Mouse (Mus musculus) CD4-positive, CD25-positive, alpha-beta regulatory T cell, adult 4 months (primary cell): ENCODE results near the gene Ap2b1. TPM values are rescaled to one million over a fixed set of nuclear protein-coding genes. Genes with fewer than 3 reads are reported as not detected.

Experiments used
- ATAC-seq: one replicate; pipeline ENCODE4 v1.8.0; 2017
- polyA plus RNA-seq, 2 experiments: library from polyadenylated mRNA; unstranded; fragments of 100-300 nt; shearing (Covaris generic); gene quantifications; one replicate each; pipeline ENCODE4 v1.2.1; 2017

The Ap2b1 gene
- polyA plus RNA-seq, 2 experiments from 2014 or later: 52.3 to 63.9 TPM

DNA sequence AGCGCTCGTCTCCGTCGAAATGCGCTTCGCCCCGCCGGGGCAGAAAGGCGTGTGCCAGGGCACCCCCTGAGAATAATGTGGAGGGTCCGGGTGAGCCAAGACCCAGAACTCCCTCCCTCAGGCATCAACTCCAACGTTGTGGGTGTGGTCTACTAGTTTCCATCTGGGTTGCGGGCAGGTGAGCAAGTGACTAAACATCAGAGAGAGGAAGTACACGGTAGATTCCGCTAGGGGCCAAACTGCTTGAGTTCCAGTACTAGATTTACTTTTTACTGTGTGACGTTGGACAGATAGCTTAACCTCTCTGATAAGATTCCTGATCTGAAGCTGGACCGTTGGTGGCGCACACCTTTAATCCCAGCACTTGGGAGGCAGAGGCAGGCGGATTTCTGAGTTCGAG is 146.2 kb downstream of the Ap2b1 start:
- ATAC-seq: peak; percentile 25

GRCm38 (mm10) chr11:83447612-83448011 is 148.8 kb downstream of the Ap2b1 start:
- no peak for ATAC-seq

- no peak for ATAC-seq
These were observed 149.4 kb downstream of the Ap2b1 start for GRCm38 (mm10) chr11:83448021-83448926.

- no peak for ATAC-seq
These were observed 150.1 kb downstream of the Ap2b1 start for GRCm38 (mm10) chr11:83448927-83449236.

- no peak for ATAC-seq
These were observed 150.5 kb downstream of the Ap2b1 start for GRCm38 (mm10) chr11:83449298-83449697.

DNA sequence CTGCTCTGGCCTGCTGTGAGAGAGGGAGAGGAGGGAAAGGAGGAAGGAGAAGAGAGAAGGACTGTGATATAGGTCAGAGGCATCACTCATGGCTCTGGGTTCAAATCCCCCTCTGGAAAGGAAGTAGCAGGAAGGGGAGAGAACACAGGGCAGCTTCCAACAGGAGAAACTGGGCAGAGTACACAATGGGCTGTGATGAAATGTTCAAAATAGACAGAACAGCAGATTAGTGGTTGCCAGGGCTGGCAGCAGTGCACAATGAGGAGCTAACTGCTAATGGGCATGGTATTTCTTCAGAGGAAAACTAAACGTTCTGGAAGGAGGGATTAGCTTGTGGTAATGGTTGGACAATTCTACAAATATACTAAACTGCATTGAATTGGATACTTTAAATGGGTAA is 151.7 kb downstream of the Ap2b1 start:
- ATAC-seq: no peak

- no peak for ATAC-seq
These were observed 152.5 kb downstream of the Ap2b1 start for GRCm38 (mm10) chr11:83451281-83451680.

- no peak for ATAC-seq
These were observed 155.7 kb downstream of the Ap2b1 start for GRCm38 (mm10) chr11:83454548-83454947.

Other genes starting within 250 kb of the Ap2b1 start
- 100 to 1,000 TPM; 806 to 834 TPM for gene Slfn2, start 233.9 kb upstream of the Ap2b1 start, polyA plus RNA-seq
- 100 to 1,000 TPM; 247 to 270 TPM for gene Slfn1, start 182.2 kb upstream of the Ap2b1 start, polyA plus RNA-seq
- gene Slfn4, start 123.8 kb upstream of the Ap2b1 start, polyA plus RNA-seq: under 1 TPM; 0.27 to 0.28 TPM
- gene Slfn3, start 107.7 kb upstream of the Ap2b1 start, polyA plus RNA-seq: 1 to 10 TPM; 3.2 to 4.8 TPM
- gene Slfn14, start 12.3 kb upstream of the Ap2b1 start, polyA plus RNA-seq: not detected
- gene Pex12, start 3.6 kb downstream of the Ap2b1 start, polyA plus RNA-seq: 10 to 100 TPM; 12.5 TPM
- gene Rasl10b, start 110.1 kb downstream of the Ap2b1 start, polyA plus RNA-seq: not detected
- not detected for gene Gas2l2, start 130.4 kb downstream of the Ap2b1 start, polyA plus RNA-seq
- under 1 TPM in 1 of 2 experiments, not detected in 1; 0.85 TPM for gene 1700020L24Rik, start 138.7 kb downstream of the Ap2b1 start, polyA plus RNA-seq
- gene Mmp28, start 164.0 kb downstream of the Ap2b1 start, polyA plus RNA-seq: not detected
- 10 to 100 TPM; 20.6 to 22.0 TPM for gene Taf15, start 174.1 kb downstream of the Ap2b1 start, polyA plus RNA-seq
- under 1 TPM; 0.54 to 0.62 TPM for gene Heatr9, start 223.2 kb downstream of the Ap2b1 start, polyA plus RNA-seq
- gene Ccl5, start 231.5 kb downstream of the Ap2b1 start, polyA plus RNA-seq: 100 to 1,000 TPM; 385 to 395 TPM